Mouse (Mus musculus) activated CD4-positive, CD25-positive, alpha-beta regulatory T cell, adult 9 weeks (primary cell): ENCODE results near the gene Adgrg5. TPM values are rescaled to one million over a fixed set of nuclear protein-coding genes. Genes with fewer than 3 reads are reported as not detected.

Source experiments
- polyA plus RNA-seq: library from polyadenylated mRNA; unstranded; fragments of 100-300 nt; shearing (Covaris generic); gene quantifications from one replicate; pipeline ENCODE4 v1.2.1, GENCODE M21; 2017

Gene Adgrg5
- 0.29 TPM for polyA plus RNA-seq

GRCm38 (mm10) chr8:94923405-94923804 lies at the start of gene Adgrg5:
Gene Adgrg5, plus strand, starts transcription at chr8:94923694.

GRCm38 (mm10) chr8:94876197-94876730 lies 47.2 kb upstream of the Adgrg5 start, which contains the start of gene Dok4:
Gene Dok4, minus strand, starts transcription at chr8:94876330.

GRCm38 (mm10) chr8:94917851-94918495 lies 5.5 kb upstream of the Adgrg5 start, which contains the start of gene Ccdc102a:
Gene Ccdc102a, minus strand, starts transcription at chr8:94918098.

DNA sequence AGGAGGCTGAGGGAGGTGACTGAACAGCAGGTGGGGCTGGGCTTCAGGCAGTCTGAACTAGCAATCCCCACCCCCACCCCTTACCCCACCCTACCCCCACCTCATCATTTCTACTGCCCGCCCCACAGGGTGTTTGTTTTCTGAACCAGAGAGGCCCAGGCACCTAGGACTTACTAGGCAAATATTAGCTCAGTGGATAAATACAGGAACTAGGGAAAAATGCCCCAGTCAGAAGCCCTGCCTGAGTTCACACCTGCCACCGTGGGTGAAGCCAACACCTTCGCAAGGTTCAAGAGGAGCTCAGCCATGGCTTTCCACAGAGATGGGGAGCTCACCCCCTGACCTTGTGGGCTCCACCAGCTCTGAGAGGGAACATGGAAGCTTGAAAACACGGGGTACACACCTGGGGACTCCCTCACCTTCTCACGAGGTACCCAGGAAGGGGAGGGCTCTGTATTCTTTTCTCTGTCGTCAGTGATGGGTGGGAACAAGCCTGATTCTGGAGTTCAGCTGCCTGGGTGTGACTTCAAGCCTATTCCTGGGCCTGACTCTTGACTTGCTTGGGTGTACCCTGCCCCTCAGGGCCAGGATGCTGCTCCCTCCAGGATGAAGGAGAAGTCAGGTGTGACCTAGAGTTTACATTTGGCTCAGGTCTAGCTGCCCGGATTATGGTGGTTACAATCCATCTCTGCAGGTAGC lies 51.1 kb downstream of the Adgrg5 start, which contains the start of gene Adgrg1:
Gene Adgrg1 (plus strand): TSS at position 285 of the 699 bp plus-strand sequence.

Other genes with a start within 250 kb of the Adgrg5 start
- not detected for gene Pllp, start 227.4 kb upstream of the Adgrg5 start, polyA plus RNA-seq
- 0.26 TPM for gene Ccl22, start 178.1 kb upstream of the Adgrg5 start, polyA plus RNA-seq
- not detected for gene Cx3cl1, start 151.7 kb upstream of the Adgrg5 start, polyA plus RNA-seq
- gene Ccl17, start 113.2 kb upstream of the Adgrg5 start, polyA plus RNA-seq = not detected
- gene Coq9, start 85.4 kb upstream of the Adgrg5 start, polyA plus RNA-seq = 70.9 TPM
- gene Ciapin1, start 85.3 kb upstream of the Adgrg5 start, polyA plus RNA-seq = 88.6 TPM
- 119 TPM for gene Polr2c, start 66.2 kb upstream of the Adgrg5 start, polyA plus RNA-seq
- 1.5 TPM for gene Dok4, start 47.4 kb upstream of the Adgrg5 start, polyA plus RNA-seq
- gene Ccdc102a, start 5.6 kb upstream of the Adgrg5 start, polyA plus RNA-seq = 0.16 TPM
- gene Adgrg1, start 51.1 kb downstream of the Adgrg5 start, polyA plus RNA-seq = 5.0 TPM
- not detected for gene Adgrg3, start 94.0 kb downstream of the Adgrg5 start, polyA plus RNA-seq
- not detected for gene Drc7, start 131.4 kb downstream of the Adgrg5 start, polyA plus RNA-seq
- 23.1 TPM for gene Katnb1, start 157.5 kb downstream of the Adgrg5 start, polyA plus RNA-seq